Mouse (Mus musculus) forebrain, embryonic 10.5 days (tissue): ENCODE measurements at regions not wholly inside any gene's neighbourhood (a gene's known extent, or its start where the extent isn't known, plus 50 kb on each side); places are given as distances from the start of the nearest gene placed in this dataset.

ENCODE experiments used
- DNase-seq: peaks from one replicate; pipeline ENCODE4 v3.0.0-alpha.2; 2017; ENCODE audit warnings: low spot score; ENCODE audit errors: extremely low spot score
- H3K27ac ChIP-seq: fragments of 300-500 bp; sonication (generic); 2 replicates; pipeline ENCODE4 v1.5.1; 2016; ENCODE audit warnings: mild to moderate bottlenecking
- H3K27me3 ChIP-seq: fragments of 300-500 bp; sonication (generic); 2 replicates; pipeline ENCODE4 v1.6.1; 2016; ENCODE audit warnings: mild to moderate bottlenecking; ENCODE audit not compliant: poor library complexity, severe bottlenecking
- H3K36me3 ChIP-seq: fragments of 300-500 bp; sonication (generic); replicated peaks from 2 replicates; pipeline ENCODE4 v1.6.1; 2016; ENCODE audit warnings: mild to moderate bottlenecking, moderate library complexity
- H3K4me1 ChIP-seq: fragments of 300-500 bp; sonication (generic); 2 replicates; pipeline ENCODE4 v1.6.1; 2016
- H3K4me3 ChIP-seq: fragments of 300-500 bp; sonication (generic); 2 replicates; pipeline ENCODE4 v1.5.1; 2016; ENCODE audit warnings: mild to moderate bottlenecking, moderate library complexity
- H3K9me3 ChIP-seq: fragments of 300-500 bp; sonication (generic); 2 replicates; pipeline ENCODE4 v1.6.1; 2016; ENCODE audit warnings: mild to moderate bottlenecking, moderate library complexity
- WGBS: fragments of 180-500 bp; shearing (Covaris S2); methylation state at CpG from one replicate; pipeline ENCODE4 v1.1.7; 2016; 5-methylcytosine and 5-hydroxymethylcytosine counted together

- WGBS = 92% methylated on average over 9 of the region's 9 CpGs
- Histone ChIP-seq H3K27me3 (peaks cover 24% of the 10 kb centered on the region), H3K36me3 (no peaks in the 10 kb centered on the region), H3K27ac (no peak overlapping the region), H3K4me3 (no peak overlapping the region), H3K4me1 (peaks cover 7% of the 10 kb centered on the region), H3K9me3 (peaks cover 4% of the 10 kb centered on the region; the same call in 1 of the 2 replicates)
- no peak for DNase-seq
These were observed 161.1 kb downstream of the Efnb2 start for GRCm38 (mm10) chr8:8499921-8500320.

GRCm38 (mm10) chr8:8498753-8499152 is 162.3 kb downstream of the Efnb2 start:
- no peak for DNase-seq
- Histone ChIP-seq H3K27ac (no peak overlapping the region; the same call in 1 of the 2 replicates), H3K9me3 (peaks cover 4% of the 10 kb centered on the region; the same call in 1 of the 2 replicates), H3K27me3 (peaks cover 31% of the 10 kb centered on the region), H3K4me3 (no peak overlapping the region), H3K36me3 (no peaks in the 10 kb centered on the region), H3K4me1 (peaks cover 7% of the 10 kb centered on the region)
- WGBS = 83% methylated on average over 5 of the region's 5 CpGs

- WGBS = 80% methylated on average over 7 of the region's 7 CpGs
These were observed 165.6 kb downstream of the Efnb2 start for GRCm38 (mm10) chr8:8495472-8495871.

GRCm38 (mm10) chr8:8494281-8494680 is 166.8 kb downstream of the Efnb2 start:
- peaks cover 71% of the 10 kb centered on the region for H3K27me3 ChIP-seq
- H3K36me3 ChIP-seq = no peaks in the 10 kb centered on the region
- 94% methylated on average over 10 of the region's 10 CpGs for WGBS
- H3K27ac ChIP-seq = no peak overlapping the region
- no peaks in the 10 kb centered on the region for H3K9me3 ChIP-seq
- no peak for DNase-seq
- H3K4me1 ChIP-seq = peaks cover 26% of the 10 kb centered on the region
- H3K4me3 ChIP-seq = no peak overlapping the region

More at GRCm38 (mm10) chr8:8495472-8495871, 165.6 kb downstream of the Efnb2 start:
- Histone ChIP-seq H3K9me3 (no peaks in the 10 kb centered on the region), H3K4me3 (no peak overlapping the region), H3K36me3 (no peaks in the 10 kb centered on the region), H3K27me3 (peaks cover 64% of the 10 kb centered on the region), H3K27ac (no peak overlapping the region), H3K4me1 (peaks cover 14% of the 10 kb centered on the region)
- DNase-seq = no peak

- H3K27ac ChIP-seq = no peak overlapping the region
- H3K4me3 ChIP-seq = no peak overlapping the region
- H3K4me1 ChIP-seq = peaks cover 43% of the 10 kb centered on the region
- peaks cover 87% of the 10 kb centered on the region for H3K27me3 ChIP-seq
- no peaks in the 10 kb centered on the region for H3K36me3 ChIP-seq
- H3K9me3 ChIP-seq = no peaks in the 10 kb centered on the region
- DNase-seq = no peak
- WGBS = 88% methylated on average over 2 of the region's 2 CpGs
These were observed 169.1 kb downstream of the Efnb2 start for GRCm38 (mm10) chr8:8491908-8492307.

- no peaks in the 10 kb centered on the region for H3K36me3 ChIP-seq
- no peaks in the 10 kb centered on the region for H3K9me3 ChIP-seq
- H3K27me3 ChIP-seq = peaks cover 89% of the 10 kb centered on the region
- peak overlapping the region; percentile 76 for H3K27ac ChIP-seq
- WGBS = 3% methylated on average over 9 of the region's 9 CpGs
- peak; percentile 44 for DNase-seq
- peak overlapping the region; percentile 41 for H3K4me3 ChIP-seq
- H3K4me1 ChIP-seq = peaks cover 61% of the 10 kb centered on the region
These were observed 171.3 kb downstream of the Efnb2 start for GRCm38 (mm10) chr8:8489784-8490183.

GRCm38 (mm10) chr8:8488695-8489571 is 172.1 kb downstream of the Efnb2 start:
- H3K9me3 ChIP-seq = no peaks in the 10 kb centered on the region
- peaks cover 70% of the 10 kb centered on the region for H3K4me1 ChIP-seq
- WGBS = 3% methylated on average over 26 of the region's 26 CpGs
- no peak for DNase-seq
- no peaks in the 10 kb centered on the region for H3K36me3 ChIP-seq
- peak overlapping the region; percentile 41 for H3K4me3 ChIP-seq
- peak overlapping the region; percentile 76 for H3K27ac ChIP-seq
- peaks cover 85% of the 10 kb centered on the region for H3K27me3 ChIP-seq

GRCm38 (mm10) chr8:8488191-8488694 is 172.8 kb downstream of the Efnb2 start:
- no peaks in the 10 kb centered on the region for H3K36me3 ChIP-seq
- no peaks in the 10 kb centered on the region for H3K9me3 ChIP-seq
- H3K27me3 ChIP-seq = peaks cover 85% of the 10 kb centered on the region
- peaks cover 77% of the 10 kb centered on the region for H3K4me1 ChIP-seq
- H3K27ac ChIP-seq = peak overlapping the region; percentile 76
- H3K4me3 ChIP-seq = peak overlapping the region; percentile 41
- DNase-seq = peak; percentile 44
- 37% methylated on average over 9 of the region's 9 CpGs for WGBS

- Histone ChIP-seq H3K36me3 (no peaks in the 10 kb centered on the region), H3K27ac (peak overlapping the region; percentile 76), H3K4me3 (no peak overlapping the region; the same call in 1 of the 2 replicates), H3K27me3 (peaks cover 85% of the 10 kb centered on the region), H3K4me1 (peaks cover 82% of the 10 kb centered on the region), H3K9me3 (no peaks in the 10 kb centered on the region)
- DNase-seq = peak; percentile 51
- WGBS = 10% methylated on average over 5 of the region's 5 CpGs
These were observed 173.3 kb downstream of the Efnb2 start for GRCm38 (mm10) chr8:8487706-8488105.

- WGBS = 83% methylated on average over 3 of the region's 3 CpGs
- DNase-seq = no peak
- no peak overlapping the region for H3K27ac ChIP-seq
- no peak overlapping the region for H3K4me3 ChIP-seq
- peaks cover 85% of the 10 kb centered on the region for H3K27me3 ChIP-seq
- no peaks in the 10 kb centered on the region for H3K9me3 ChIP-seq
- no peaks in the 10 kb centered on the region for H3K36me3 ChIP-seq
- H3K4me1 ChIP-seq = peaks cover 89% of the 10 kb centered on the region
These were observed 174.2 kb downstream of the Efnb2 start for GRCm38 (mm10) chr8:8486866-8487265.

GRCm38 (mm10) chr8:8485252-8485651 is 175.8 kb downstream of the Efnb2 start:
- WGBS = 48% methylated on average over 3 of the region's 3 CpGs
- Histone ChIP-seq H3K36me3 (no peaks in the 10 kb centered on the region), H3K4me3 (no peak overlapping the region), H3K9me3 (no peaks in the 10 kb centered on the region), H3K27ac (no peak overlapping the region), H3K27me3 (peaks cover 80% of the 10 kb centered on the region), H3K4me1 (peaks cover 88% of the 10 kb centered on the region)
- DNase-seq = no peak

GRCm38 (mm10) chr8:8484546-8484945 is 176.5 kb downstream of the Efnb2 start:
- DNase-seq = peak; percentile 44
- Histone ChIP-seq H3K36me3 (no peaks in the 10 kb centered on the region), H3K4me3 (no peak overlapping the region), H3K4me1 (peaks cover 81% of the 10 kb centered on the region), H3K9me3 (no peaks in the 10 kb centered on the region), H3K27ac (peak overlapping the region; percentile 51; the same call in 1 of the 2 replicates), H3K27me3 (peaks cover 73% of the 10 kb centered on the region)
- WGBS = 9% methylated on average over 8 of the region's 8 CpGs
